Mouse (Mus musculus): Measurements from ENCODE around the gene Mtmr12. TPM values are rescaled to one million over a fixed set of nuclear protein-coding genes. Genes with fewer than 3 reads are reported as not detected.

The Mtmr12 gene
- total and polyA plus RNA-seq, 2 experiments = 3.4 to 6.5 TPM

GRCm38 (mm10) chr15:12314584-12314983, 109.8 kb downstream of the Mtmr12 start:
- no peak for DNase-seq (ENCODE audit: extremely low read depth, low read depth, low spot score)
- Histone ChIP-seq H3K79me2 (ENCODE audit: control insufficient read depth, insufficient read depth, low read length) (no peaks in the 10 kb centered on the region), H3K27ac (replicated peaks; ENCODE audit: insufficient read depth, low read depth, low read length) (no peak overlapping the region), H3K36me3 (ENCODE audit: control insufficient read depth, insufficient read depth, low read length) (no peaks in the 10 kb centered on the region), H3K27me3 (ENCODE audit: control insufficient read depth, insufficient read depth, low read length) (no peaks in the 10 kb centered on the region), H3K4me1 (ENCODE audit: control insufficient read depth, insufficient read depth, low read length) (no peaks in the 10 kb centered on the region), H3K4me3 (ENCODE audit: insufficient read depth, low read depth, low read length) (no peak overlapping the region), H3K9ac (ENCODE audit: low read depth, low read length) (no peak overlapping the region)
- 69% methylated on average over 5 of the region's 5 CpGs for WGBS
- TF ChIP-seq POLR2A (IDR thresholded peaks at IDR 0.05; ENCODE audit: extremely low read depth, insufficient read depth, low read length) (no peak), CTCF (IDR thresholded peaks at IDR 0.05; ENCODE audit: low read depth, low read length) (no peak)

- H3K79me2 ChIP-seq (ENCODE audit: control insufficient read depth, insufficient read depth, low read length) = no peaks in the 10 kb centered on the region
- no peaks in the 10 kb centered on the region for H3K4me1 ChIP-seq (ENCODE audit: control insufficient read depth, insufficient read depth, low read length)
- no peak for DNase-seq (ENCODE audit: extremely low read depth, low read depth, low spot score)
- no peaks in the 10 kb centered on the region for H3K36me3 ChIP-seq (ENCODE audit: control insufficient read depth, insufficient read depth, low read length)
- TF ChIP-seq POLR2A (IDR thresholded peaks at IDR 0.05; ENCODE audit: extremely low read depth, insufficient read depth, low read length) = no peak
- WGBS = 63% methylated on average over 2 of the region's 2 CpGs
- no peak overlapping the region for H3K27ac ChIP-seq (replicated peaks; ENCODE audit: insufficient read depth, low read depth, low read length)
- H3K4me3 ChIP-seq (ENCODE audit: insufficient read depth, low read depth, low read length) = no peak overlapping the region
- no peaks in the 10 kb centered on the region for H3K27me3 ChIP-seq (ENCODE audit: control insufficient read depth, insufficient read depth, low read length)
- no peak overlapping the region for H3K9ac ChIP-seq (ENCODE audit: low read depth, low read length)
Observed at GRCm38 (mm10) chr15:12315996-12316395, 111.2 kb downstream of the Mtmr12 start.

- Histone ChIP-seq H3K4me3 (ENCODE audit: insufficient read depth, low read depth, low read length) (no peak overlapping the region), H3K79me2 (ENCODE audit: control insufficient read depth, insufficient read depth, low read length) (peaks cover 8% of the 10 kb centered on the region), H3K27me3 (ENCODE audit: control insufficient read depth, insufficient read depth, low read length) (no peaks in the 10 kb centered on the region), H3K4me1 (ENCODE audit: control insufficient read depth, insufficient read depth, low read length) (no peaks in the 10 kb centered on the region), H3K9ac (ENCODE audit: low read depth, low read length) (no peak overlapping the region), H3K36me3 (ENCODE audit: control insufficient read depth, insufficient read depth, low read length) (no peaks in the 10 kb centered on the region), H3K27ac (replicated peaks; ENCODE audit: insufficient read depth, low read depth, low read length) (no peak overlapping the region)
- TF ChIP-seq CTCF (IDR thresholded peaks at IDR 0.05; ENCODE audit: low read depth, low read length) (no peak), POLR2A (IDR thresholded peaks at IDR 0.05; ENCODE audit: extremely low read depth, insufficient read depth, low read length) (no peak)
- DNase-seq (ENCODE audit: extremely low read depth, low read depth, low spot score) = no peak
- WGBS = 79% methylated on average over 5 of the region's 5 CpGs
Observed at GRCm38 (mm10) chr15:12317290-12317689, 112.5 kb downstream of the Mtmr12 start.

DNA sequence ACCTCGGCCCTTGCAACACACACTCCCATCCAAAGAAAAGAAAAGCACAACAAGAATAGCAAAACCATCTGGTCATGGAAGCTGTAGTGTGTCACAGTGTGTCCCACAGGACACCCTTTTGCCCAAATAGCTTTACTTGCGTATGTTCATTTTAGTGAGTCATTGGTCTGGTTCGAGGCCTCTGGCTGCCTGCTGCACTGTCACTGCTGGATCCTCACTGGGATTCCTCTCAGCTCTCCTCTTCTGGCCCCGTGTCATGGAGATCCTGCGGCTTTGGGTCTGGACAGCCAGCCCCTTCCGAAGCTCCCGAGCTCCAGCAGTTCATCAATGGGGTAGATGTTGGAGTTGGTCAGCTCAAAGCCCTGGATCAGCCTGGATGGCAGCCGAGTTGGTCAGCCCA, 113.6 kb downstream of the Mtmr12 start:
- H3K4me3 ChIP-seq (ENCODE audit: insufficient read depth, low read depth, low read length) = no peak overlapping the region
- H3K27me3 ChIP-seq (ENCODE audit: control insufficient read depth, insufficient read depth, low read length) = no peaks in the 10 kb centered on the region
- DNase-seq (ENCODE audit: extremely low read depth, low read depth, low spot score) = no peak
- no peak overlapping the region for H3K9ac ChIP-seq (ENCODE audit: low read depth, low read length)
- no peaks in the 10 kb centered on the region for H3K36me3 ChIP-seq (ENCODE audit: control insufficient read depth, insufficient read depth, low read length)
- no peak overlapping the region for H3K27ac ChIP-seq (replicated peaks; ENCODE audit: insufficient read depth, low read depth, low read length)
- peaks cover 11% of the 10 kb centered on the region for H3K79me2 ChIP-seq (ENCODE audit: control insufficient read depth, insufficient read depth, low read length)
- TF ChIP-seq CTCF (IDR thresholded peaks at IDR 0.05; ENCODE audit: low read depth, low read length) (no peak), POLR2A (IDR thresholded peaks at IDR 0.05; ENCODE audit: extremely low read depth, insufficient read depth, low read length) (no peak)
- H3K4me1 ChIP-seq (ENCODE audit: control insufficient read depth, insufficient read depth, low read length) = peaks cover 3% of the 10 kb centered on the region; the same call in 1 of the 2 replicates
- WGBS = 81% methylated on average over 8 of the region's 8 CpGs

- H3K9ac ChIP-seq (ENCODE audit: low read depth, low read length) = no peak overlapping the region
- TF ChIP-seq POLR2A (IDR thresholded peaks at IDR 0.05; ENCODE audit: extremely low read depth, insufficient read depth, low read length) = no peak
- TF ChIP-seq CTCF (IDR thresholded peaks at IDR 0.05; ENCODE audit: low read depth, low read length) = no peak
- no peak for DNase-seq (ENCODE audit: extremely low read depth, low read depth, low spot score)
- no peak overlapping the region for H3K4me3 ChIP-seq (ENCODE audit: insufficient read depth, low read depth, low read length)
- H3K79me2 ChIP-seq (ENCODE audit: control insufficient read depth, insufficient read depth, low read length) = peaks cover 22% of the 10 kb centered on the region
- peaks cover 9% of the 10 kb centered on the region; the same call in 1 of the 2 replicates for H3K4me1 ChIP-seq (ENCODE audit: control insufficient read depth, insufficient read depth, low read length)
- H3K27ac ChIP-seq (replicated peaks; ENCODE audit: insufficient read depth, low read depth, low read length) = no peak overlapping the region
- H3K36me3 ChIP-seq (ENCODE audit: control insufficient read depth, insufficient read depth, low read length) = no peaks in the 10 kb centered on the region
- WGBS = 50% methylated on average over 5 of the region's 5 CpGs
- no peaks in the 10 kb centered on the region for H3K27me3 ChIP-seq (ENCODE audit: control insufficient read depth, insufficient read depth, low read length)
Observed at GRCm38 (mm10) chr15:12319889-12320288, 115.1 kb downstream of the Mtmr12 start.

DNA sequence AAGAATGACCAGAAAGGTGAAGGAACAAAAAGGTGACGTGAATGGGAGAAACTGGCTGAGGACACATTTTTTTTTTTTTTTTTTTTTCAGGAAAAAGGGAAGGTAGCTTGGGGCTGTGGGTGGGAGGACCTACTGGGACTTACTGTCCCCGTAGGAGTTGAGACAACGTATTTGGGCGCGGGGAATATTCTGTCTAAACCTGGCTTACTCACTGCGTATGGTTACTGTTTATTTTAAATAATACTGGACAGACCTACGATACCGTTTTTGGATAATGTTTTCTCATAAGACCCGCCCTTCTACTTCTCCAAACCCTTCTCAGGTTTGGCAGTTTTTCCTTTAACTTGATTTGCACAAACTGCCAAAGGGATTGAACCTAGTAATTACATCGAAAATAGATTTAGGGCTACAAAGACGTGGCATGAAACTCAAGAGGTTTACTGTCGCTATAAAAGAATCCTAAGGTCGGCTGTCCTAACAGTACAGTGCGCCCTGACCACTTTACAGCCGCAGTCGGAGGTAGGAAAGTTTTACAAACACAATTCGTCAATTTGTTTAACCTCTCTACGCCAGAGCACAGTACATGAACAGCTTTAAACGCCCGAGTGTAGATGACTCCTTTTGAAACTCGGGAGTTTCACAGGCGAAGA, 115.7 kb downstream of the Mtmr12 start:
- no peaks in the 10 kb centered on the region for H3K36me3 ChIP-seq (ENCODE audit: control insufficient read depth, insufficient read depth, low read length)
- peaks cover 10% of the 10 kb centered on the region for H3K4me1 ChIP-seq (ENCODE audit: control insufficient read depth, insufficient read depth, low read length)
- peak overlapping the region; percentile 80 for H3K9ac ChIP-seq (ENCODE audit: low read depth, low read length)
- peaks cover 24% of the 10 kb centered on the region for H3K79me2 ChIP-seq (ENCODE audit: control insufficient read depth, insufficient read depth, low read length)
- peak overlapping the region; percentile 70 for H3K27ac ChIP-seq (replicated peaks; ENCODE audit: insufficient read depth, low read depth, low read length)
- peak overlapping the region; percentile 93 for H3K4me3 ChIP-seq (ENCODE audit: insufficient read depth, low read depth, low read length)
- WGBS = 5% methylated on average over 22 of the region's 22 CpGs
- no peaks in the 10 kb centered on the region for H3K27me3 ChIP-seq (ENCODE audit: control insufficient read depth, insufficient read depth, low read length)
- TF ChIP-seq POLR2A (IDR thresholded peaks at IDR 0.05; ENCODE audit: extremely low read depth, insufficient read depth, low read length) = no peak
- peak; percentile 65 for DNase-seq (ENCODE audit: extremely low read depth, low read depth, low spot score)

Data from liver, adult 2 months (tissue).